Mouse (Mus musculus) liver, postnatal 0 days (tissue): ENCODE results near the gene Nudcd2.

Experiments
- CTCF ChIP-seq: sonication (generic); IDR thresholded peaks from 2 replicates; pipeline ENCODE4 v1.5.1; 2016; ENCODE audit warnings: antibody characterized with exemption, low read depth
- EP300 ChIP-seq: IDR thresholded peaks from 2 replicates; pipeline ENCODE4 v1.6.1; 2016; ENCODE audit warnings: antibody characterized with exemption, low read depth, mild to moderate bottlenecking

GRCm38 (mm10) chr11:40754664-40755107, 21.2 kb downstream of the Nudcd2 start:
- no peak for TF ChIP-seq CTCF
- TF ChIP-seq EP300: no peak
